Mouse (Mus musculus): ENCODE data around the gene Cyth3. TPM values are rescaled to one million over a fixed set of nuclear protein-coding genes. Genes with fewer than 3 reads are reported as not detected.

Gene Cyth3
- total RNA-seq (2023) = 10 to 100 TPM; 70.2 to 85.7 TPM

GRCm38 (mm10) chr5:143621893-143622622 lies at the start of gene Cyth3:
Gene Cyth3, plus strand, starts transcription at chr5:143622447.

GRCm38 (mm10) chr5:143732180-143732891 lies 110.1 kb downstream of the Cyth3 start, which contains the start of gene Usp42:
Gene Usp42, minus strand, starts transcription at chr5:143732280.

Other genes starting within 250 kb of the Cyth3 start
- gene Kdelr2, start 218.6 kb upstream of the Cyth3 start, total RNA-seq (2023) = 10 to 100 TPM; 52.1 to 55.1 TPM
- 10 to 100 TPM; 63.3 to 68.8 TPM for gene Daglb, start 157.9 kb upstream of the Cyth3 start, total RNA-seq (2023)
- 100 to 1,000 TPM; 580 to 628 TPM for gene Rac1, start 94.4 kb upstream of the Cyth3 start, total RNA-seq (2023)
- gene Usp42, start 109.8 kb downstream of the Cyth3 start, total RNA-seq (2023) = 10 to 100 TPM; 15.4 to 19.3 TPM
- 10 to 100 TPM; 55.3 to 60.3 TPM for gene Eif2ak1, start 195.3 kb downstream of the Cyth3 start, total RNA-seq (2023)